Mouse (Mus musculus): ENCODE results near the gene St6galnac1. TPM values are rescaled to one million over a fixed set of nuclear protein-coding genes. Genes with fewer than 3 reads are reported as not detected.
"Not testable (repeated sequence)": the region's sequence is repeated elsewhere in the genome, so short reads cannot be mapped to it uniquely, and the experiment has no call there.

The St6galnac1 gene
- polyA plus RNA-seq, 1 experiment from 2014 or later, result not detected

DNA sequence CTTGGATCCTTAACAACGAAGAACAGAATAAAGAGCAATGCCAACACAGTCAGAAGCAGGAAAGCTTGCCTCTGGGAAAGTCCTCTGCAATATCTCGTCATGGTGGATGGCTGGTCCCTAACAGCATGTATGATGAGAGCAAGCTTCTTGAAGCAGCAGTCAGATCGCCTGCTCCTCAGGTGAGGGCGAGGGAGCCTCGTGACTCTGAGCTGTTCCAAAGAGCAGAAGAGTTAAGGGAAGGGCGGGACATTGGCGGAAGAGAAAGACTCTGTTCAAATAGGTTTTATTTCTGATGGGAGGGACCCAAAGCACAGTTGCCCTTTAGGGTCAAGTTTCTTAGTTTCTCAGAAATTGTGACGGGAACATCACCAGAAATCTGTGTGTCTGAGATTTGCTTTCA is 25.6 kb downstream of the St6galnac1 start:
- 85% methylated on average over 8 of the region's 8 CpGs for WGBS
- no peaks in the 10 kb centered on the region for H3K36me3 ChIP-seq
- ATAC-seq, result no peak
- H3K4me2 ChIP-seq (replicated peaks), result no peak overlapping the region
- H3K4me3 ChIP-seq (replicated peaks), result no peak overlapping the region
- no peaks in the 10 kb centered on the region for H3K4me1 ChIP-seq (replicated peaks)
- no peak overlapping the region for H3K27ac ChIP-seq
- no peaks in the 10 kb centered on the region for H3K9me3 ChIP-seq
- H3K9ac ChIP-seq (replicated peaks), result no peak overlapping the region
- H3K27me3 ChIP-seq, result no peaks in the 10 kb centered on the region

DNA sequence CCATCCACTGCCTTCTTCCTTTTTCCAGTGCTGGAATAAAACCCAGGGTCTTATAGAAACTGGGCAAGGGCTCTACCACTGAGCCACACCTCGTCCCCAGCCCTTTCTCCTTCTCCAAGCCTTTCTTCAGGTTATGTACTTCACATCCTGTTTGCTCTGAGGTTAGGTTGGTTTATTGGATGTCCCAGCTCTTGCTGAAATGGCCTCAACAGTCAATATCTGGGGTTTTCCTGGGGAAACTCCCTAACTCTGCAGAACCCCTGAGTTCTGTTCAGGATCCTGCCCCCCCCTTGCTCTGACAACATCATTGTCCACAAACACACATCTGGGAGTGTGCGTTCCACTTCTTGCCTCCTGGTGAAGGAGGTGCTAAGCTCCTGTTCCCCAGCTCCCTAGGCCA is 26.6 kb downstream of the St6galnac1 start:
- H3K27ac ChIP-seq; H3K4me3 ChIP-seq (replicated peaks); H3K36me3 ChIP-seq; H3K27me3 ChIP-seq; H3K4me2 ChIP-seq (replicated peaks); H3K9me3 ChIP-seq; H3K4me1 ChIP-seq (replicated peaks); ATAC-seq; H3K9ac ChIP-seq (replicated peaks): not testable (repeated sequence)
- 70% methylated on average over 2 of the region's 2 CpGs for WGBS

DNA sequence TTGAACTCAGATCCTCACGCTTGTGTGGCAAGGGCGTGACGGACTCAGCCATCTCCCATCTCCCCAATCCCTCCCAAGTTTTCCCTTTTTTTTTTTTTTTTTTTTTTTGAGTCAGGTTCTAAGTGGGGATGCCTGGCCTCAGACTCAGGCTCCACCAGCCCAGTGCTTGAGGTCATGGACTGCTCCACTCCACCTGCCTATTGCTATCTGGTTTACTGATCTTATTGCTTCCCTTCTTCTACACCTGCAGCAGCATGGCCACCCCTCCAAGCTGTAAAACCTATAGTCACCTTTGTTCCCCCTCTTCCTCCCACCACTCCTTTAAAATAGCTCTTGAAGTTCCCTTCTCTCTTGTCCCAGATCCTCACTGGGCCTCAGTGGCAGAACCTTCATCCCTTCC is 28.5 kb downstream of the St6galnac1 start:
- not testable (repeated sequence) for H3K9ac ChIP-seq (replicated peaks); H3K4me2 ChIP-seq (replicated peaks); ATAC-seq; H3K27me3 ChIP-seq; H3K27ac ChIP-seq; H3K4me1 ChIP-seq (replicated peaks); H3K9me3 ChIP-seq; H3K4me3 ChIP-seq (replicated peaks); H3K36me3 ChIP-seq
- 100% methylated on average over 3 of the region's 3 CpGs for WGBS

DNA sequence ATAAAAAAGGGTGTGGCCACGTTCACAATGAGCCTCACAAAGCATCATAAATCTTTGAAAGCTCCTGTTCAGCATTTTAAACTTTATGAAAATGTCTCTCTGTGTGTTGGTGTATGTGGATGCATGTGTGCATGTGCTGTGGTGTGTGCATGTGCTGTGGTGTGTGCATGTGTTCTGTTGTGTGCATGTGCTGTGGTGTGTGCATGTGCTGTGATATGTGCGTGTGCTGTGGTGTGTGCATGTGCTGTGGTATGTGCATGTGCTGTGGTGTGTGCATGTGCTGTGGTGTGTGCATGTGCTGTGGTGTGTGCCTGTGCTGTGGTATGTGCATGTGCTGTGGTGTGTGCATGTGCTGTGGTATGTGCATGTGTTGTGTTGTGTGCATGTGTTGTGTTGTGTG is 29.9 kb downstream of the St6galnac1 start:
- H3K4me2 ChIP-seq (replicated peaks); H3K4me3 ChIP-seq (replicated peaks); H3K9me3 ChIP-seq; H3K9ac ChIP-seq (replicated peaks); H3K4me1 ChIP-seq (replicated peaks); ATAC-seq; H3K36me3 ChIP-seq; H3K27ac ChIP-seq; H3K27me3 ChIP-seq: not testable (repeated sequence)
- WGBS, result 79% methylated on average over 2 of the region's 2 CpGs

GRCm38 (mm10) chr11:116738411-116738810 is 36.9 kb downstream of the St6galnac1 start:
- Histone ChIP-seq H3K9me3 (peaks cover 5% of the 10 kb centered on the region; the same call in 1 of the 2 replicates), H3K27ac (no peak overlapping the region), H3K4me3 (replicated peaks) (no peak overlapping the region), H3K9ac (replicated peaks) (no peak overlapping the region), H3K36me3 (no peaks in the 10 kb centered on the region), H3K4me1 (replicated peaks) (no peaks in the 10 kb centered on the region), H3K4me2 (replicated peaks) (no peak overlapping the region), H3K27me3 (no peaks in the 10 kb centered on the region)
- WGBS, result 50% methylated on average over 11 of the region's 11 CpGs
- ATAC-seq, result no peak

DNA sequence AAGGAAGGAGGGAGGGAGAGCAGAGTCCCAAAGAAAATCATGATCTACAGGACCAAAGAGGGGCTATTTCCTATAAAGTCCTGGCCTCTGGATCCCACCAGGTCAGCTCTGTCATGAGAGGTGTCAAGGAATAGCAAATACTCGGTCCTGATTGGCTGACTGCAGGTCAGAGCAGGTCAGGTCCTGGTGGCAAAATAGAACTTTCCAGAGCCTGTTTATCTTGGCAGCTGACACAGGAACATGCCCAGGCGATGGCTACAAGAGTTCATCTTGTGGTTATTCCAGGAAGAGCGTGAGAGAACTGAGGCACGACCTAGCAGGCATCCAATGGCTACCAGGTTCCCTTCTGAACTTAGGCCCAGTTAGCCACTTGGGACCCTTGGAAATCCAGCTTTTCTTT is 42.8 kb downstream of the St6galnac1 start:
- Histone ChIP-seq H3K9me3 (peaks cover 5% of the 10 kb centered on the region; the same call in 1 of the 2 replicates), H3K27me3 (no peaks in the 10 kb centered on the region), H3K9ac (replicated peaks) (no peak overlapping the region), H3K36me3 (no peaks in the 10 kb centered on the region), H3K27ac (no peak overlapping the region), H3K4me2 (replicated peaks) (no peak overlapping the region), H3K4me3 (replicated peaks) (no peak overlapping the region), H3K4me1 (replicated peaks) (no peaks in the 10 kb centered on the region)
- ATAC-seq, result no peak
- 92% methylated on average over 4 of the region's 4 CpGs for WGBS

GRCm38 (mm10) chr11:116731060-116731580 is 44.2 kb downstream of the St6galnac1 start:
- H3K4me2 ChIP-seq (replicated peaks); ATAC-seq; H3K9ac ChIP-seq (replicated peaks); H3K36me3 ChIP-seq; H3K27ac ChIP-seq; H3K4me3 ChIP-seq (replicated peaks); H3K27me3 ChIP-seq; H3K9me3 ChIP-seq; H3K4me1 ChIP-seq (replicated peaks): not testable (repeated sequence)
- WGBS, result 92% methylated on average over 6 of the region's 6 CpGs

DNA sequence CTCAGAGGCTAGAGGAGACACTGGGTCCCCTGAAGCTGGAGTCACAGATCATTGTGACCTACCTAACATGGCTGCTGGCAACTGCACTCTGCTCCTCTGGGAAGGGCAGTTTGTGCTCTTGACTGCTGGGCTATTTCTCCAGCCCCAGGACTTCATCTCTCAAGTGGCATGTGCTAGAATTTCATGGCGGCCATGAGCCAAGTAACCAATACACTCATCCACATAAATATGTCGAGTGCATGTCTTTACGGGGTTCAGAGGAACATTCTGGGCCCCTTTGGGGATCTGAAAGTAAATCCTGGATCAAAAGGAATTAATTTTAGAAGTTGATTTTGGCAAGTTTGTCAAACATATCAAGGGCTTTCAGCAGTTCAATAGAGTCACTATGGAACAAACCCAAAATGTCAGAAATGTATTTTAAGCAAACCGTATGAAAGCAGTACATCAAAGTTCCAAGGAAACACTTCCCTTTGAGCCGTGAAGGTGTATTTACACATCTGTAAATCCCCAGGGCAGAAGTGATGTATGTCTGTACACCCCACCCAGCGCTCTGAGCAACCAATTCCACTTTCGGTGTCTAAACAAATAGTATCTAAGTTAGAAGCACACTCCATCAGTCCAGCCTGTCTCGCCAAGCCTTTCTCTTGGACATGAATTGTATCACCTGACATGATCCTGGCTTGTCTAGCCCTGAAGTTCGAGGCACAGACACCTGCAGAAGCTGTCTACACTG is 45.9 kb downstream of the St6galnac1 start:
- Histone ChIP-seq H3K4me1 (replicated peaks) (peaks cover 11% of the 10 kb centered on the region), H3K27me3 (no peaks in the 10 kb centered on the region), H3K4me3 (replicated peaks) (no peak overlapping the region), H3K4me2 (replicated peaks) (no peak overlapping the region), H3K27ac (no peak overlapping the region), H3K9me3 (no peaks in the 10 kb centered on the region), H3K9ac (replicated peaks) (no peak overlapping the region), H3K36me3 (no peaks in the 10 kb centered on the region)
- 88% methylated on average over 9 of the region's 9 CpGs for WGBS
- no peak for ATAC-seq

- no peaks in the 10 kb centered on the region for H3K36me3 ChIP-seq
- H3K9me3 ChIP-seq, result no peaks in the 10 kb centered on the region
- no peak overlapping the region for H3K27ac ChIP-seq
- no peak overlapping the region for H3K4me3 ChIP-seq (replicated peaks)
- 77% methylated on average over 3 of the region's 3 CpGs for WGBS
- H3K9ac ChIP-seq (replicated peaks), result no peak overlapping the region
- ATAC-seq, result no peak
- H3K4me2 ChIP-seq (replicated peaks), result no peak overlapping the region
- H3K27me3 ChIP-seq, result no peaks in the 10 kb centered on the region
- peaks cover 11% of the 10 kb centered on the region for H3K4me1 ChIP-seq (replicated peaks)
Observed at GRCm38 (mm10) chr11:116726156-116726555, 49.2 kb downstream of the St6galnac1 start.

DNA sequence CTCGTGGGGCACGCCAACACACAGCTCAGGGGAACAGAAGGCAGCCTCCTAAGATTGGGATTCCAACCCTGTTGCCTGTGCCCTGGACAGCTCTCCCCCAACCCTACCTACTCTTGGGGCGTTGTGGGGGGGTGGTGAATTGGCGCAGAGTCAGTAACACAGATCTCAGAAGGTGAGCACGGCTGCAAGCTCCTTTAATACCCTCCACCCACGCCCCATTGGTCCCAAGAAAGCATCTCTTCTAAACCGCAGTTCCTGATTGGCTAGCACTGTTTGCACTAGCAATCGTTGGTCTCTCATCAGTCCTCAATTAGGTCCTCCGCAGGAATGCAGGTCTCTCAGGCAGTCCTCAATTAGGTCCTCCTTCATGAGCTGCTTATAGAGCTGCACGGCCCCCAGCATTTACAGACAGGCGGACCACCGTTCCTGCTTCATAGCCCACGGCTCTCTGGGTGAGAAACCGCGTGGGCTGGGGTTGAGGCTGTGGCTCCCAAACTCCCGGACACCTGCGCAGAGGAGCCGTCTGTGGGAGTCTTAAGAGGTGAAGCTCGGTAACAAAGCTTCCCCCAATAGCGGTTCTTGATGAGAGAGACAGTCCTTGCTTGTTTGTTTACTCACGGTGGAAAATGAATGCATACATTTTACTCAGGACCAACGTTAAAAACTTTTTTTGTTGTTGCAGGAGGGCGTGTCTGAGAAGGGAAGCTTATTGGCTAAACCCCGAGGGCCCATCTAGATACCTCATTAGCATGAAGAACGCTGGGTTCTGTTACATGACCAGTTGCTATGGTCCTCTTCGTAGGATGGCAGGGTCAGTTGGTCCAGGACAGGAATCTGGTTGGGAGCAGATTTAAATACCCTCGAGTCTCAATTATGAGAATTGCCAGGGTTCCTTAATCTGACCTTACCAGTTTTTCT is 50.0 kb downstream of the St6galnac1 start:
- Histone ChIP-seq H3K27me3 (no peaks in the 10 kb centered on the region), H3K9me3 (no peaks in the 10 kb centered on the region), H3K4me3 (replicated peaks) (peak overlapping the region; percentile 24), H3K4me1 (replicated peaks) (peaks cover 11% of the 10 kb centered on the region), H3K9ac (replicated peaks) (no peak overlapping the region), H3K4me2 (replicated peaks) (peak overlapping the region; percentile 45), H3K36me3 (no peaks in the 10 kb centered on the region), H3K27ac (no peak overlapping the region)
- WGBS, result 41% methylated on average over 27 of the region's 27 CpGs
- peak; percentile 58 for ATAC-seq

- H3K27ac ChIP-seq, result no peak overlapping the region
- peaks cover 11% of the 10 kb centered on the region for H3K4me1 ChIP-seq (replicated peaks)
- no peaks in the 10 kb centered on the region; the same call in 1 of the 2 replicates for H3K9me3 ChIP-seq
- no peak overlapping the region for H3K4me2 ChIP-seq (replicated peaks)
- ATAC-seq, result no peak
- H3K4me3 ChIP-seq (replicated peaks), result no peak overlapping the region
- no peaks in the 10 kb centered on the region for H3K36me3 ChIP-seq
- WGBS, result 91% methylated on average over 5 of the region's 5 CpGs
- H3K9ac ChIP-seq (replicated peaks), result no peak overlapping the region
- no peaks in the 10 kb centered on the region for H3K27me3 ChIP-seq
Observed at GRCm38 (mm10) chr11:116723064-116723463, 52.2 kb downstream of the St6galnac1 start.
